Mouse (Mus musculus): ENCODE results near the gene Hist1h4k. TPM values are rescaled to one million over a fixed set of nuclear protein-coding genes. Genes with fewer than 3 reads are reported as not detected.
A peak's percentile ranks its signal among the peaks of the same experiment; 100 is the strongest.
"Not testable (repeated sequence)": the region's sequence is repeated elsewhere in the genome, so short reads cannot be mapped to it uniquely, and the experiment has no call there.

Gene Hist1h4k
- total RNA-seq, 2 experiments from 2014 or later: 995 to 1,039 TPM

DNA sequence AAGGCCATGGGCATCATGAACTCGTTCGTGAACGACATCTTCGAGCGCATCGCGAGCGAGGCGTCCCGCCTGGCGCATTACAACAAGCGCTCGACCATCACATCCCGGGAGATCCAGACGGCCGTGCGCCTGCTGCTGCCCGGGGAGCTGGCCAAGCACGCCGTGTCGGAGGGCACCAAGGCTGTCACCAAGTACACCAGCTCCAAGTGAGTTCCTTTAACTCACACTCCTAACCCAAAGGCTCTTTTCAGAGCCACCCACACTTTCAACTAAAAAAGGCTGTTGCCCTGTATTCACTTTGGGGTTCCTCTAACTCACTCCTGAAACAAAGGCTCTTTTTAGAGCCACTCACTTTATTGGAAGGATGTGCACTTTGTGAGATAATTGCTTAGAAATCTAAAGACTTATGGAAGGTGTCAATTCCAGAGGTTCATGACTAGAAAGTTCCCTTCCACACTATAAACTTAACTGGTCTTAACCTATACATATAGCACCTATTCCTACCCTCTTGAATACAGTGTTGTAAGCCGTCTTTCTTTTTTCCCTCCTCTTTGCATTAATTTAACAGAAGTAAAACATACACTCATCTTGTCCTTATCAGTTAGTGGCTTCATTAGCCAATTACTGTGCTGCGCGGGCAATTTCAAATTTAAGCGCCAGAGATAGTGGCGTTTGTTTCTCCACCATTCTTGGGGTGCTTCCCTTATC lies 4.1 kb upstream of the Hist1h4k start:
- DNase-seq: peak; percentile 48

DNA sequence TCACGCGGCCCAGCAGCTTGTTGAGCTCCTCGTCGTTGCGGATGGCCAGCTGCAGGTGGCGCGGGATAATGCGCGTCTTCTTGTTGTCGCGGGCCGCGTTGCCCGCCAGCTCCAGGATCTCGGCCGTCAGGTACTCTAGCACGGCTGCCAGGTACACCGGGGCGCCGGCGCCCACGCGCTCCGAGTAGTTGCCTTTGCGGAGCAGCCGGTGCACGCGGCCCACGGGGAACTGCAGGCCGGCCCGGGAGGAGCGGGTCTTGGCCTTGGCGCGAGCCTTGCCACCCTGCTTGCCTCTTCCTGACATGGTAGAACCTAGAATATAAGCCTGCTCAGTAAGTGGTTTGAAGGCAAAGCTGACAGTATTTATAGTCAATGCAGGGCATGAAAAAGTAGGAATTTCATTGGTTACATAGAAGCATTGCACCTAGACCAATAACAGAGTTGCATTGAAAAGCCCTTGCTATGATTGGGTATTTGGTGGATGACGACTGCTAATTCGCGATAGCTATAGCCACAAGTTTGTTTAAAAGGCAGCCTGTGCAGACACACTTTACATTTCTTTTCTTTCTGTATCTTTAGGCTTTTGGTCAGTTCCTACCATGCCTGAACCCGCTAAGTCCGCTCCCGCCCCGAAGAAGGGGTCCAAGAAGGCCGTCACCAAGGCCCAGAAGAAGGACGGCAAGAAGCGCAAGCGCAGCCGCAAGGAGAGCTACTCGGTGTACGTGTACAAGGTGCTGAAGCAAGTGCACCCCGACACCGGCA lies 3.4 kb upstream of the Hist1h4k start, which contains the start of the genes Hist1h2ak and Hist1h2bn:
TSS of gene Hist1h2ak (minus strand) at position 304 of the 762 bp plus-strand sequence.
TSS of gene Hist1h2bn (plus strand) at position 600 of the 762 bp plus-strand sequence.
- DNase-seq: peak; percentile 62

DNA sequence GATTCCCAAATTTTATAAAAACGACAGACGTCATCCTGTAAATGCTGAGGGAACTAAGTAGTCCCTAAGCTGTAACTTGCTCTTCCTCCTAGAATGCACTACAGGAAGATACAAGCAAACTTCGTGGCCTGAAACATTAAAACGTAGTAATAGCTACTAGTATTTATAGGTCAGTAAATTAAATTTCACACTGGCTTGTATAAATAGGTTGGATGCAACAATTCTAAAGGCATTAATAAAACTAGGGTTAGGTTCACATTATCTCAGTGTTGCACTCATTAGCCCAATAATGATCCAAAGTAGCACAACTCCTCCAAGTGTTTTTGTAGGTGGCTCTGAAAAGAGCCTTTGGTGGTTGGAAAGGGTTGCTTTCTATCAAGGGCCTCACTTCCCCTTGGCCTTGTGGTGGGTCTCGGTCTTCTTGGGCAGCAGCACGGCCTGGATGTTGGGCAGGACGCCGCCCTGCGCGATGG lies 2.8 kb upstream of the Hist1h4k start:
- no peak for DNase-seq

DNA sequence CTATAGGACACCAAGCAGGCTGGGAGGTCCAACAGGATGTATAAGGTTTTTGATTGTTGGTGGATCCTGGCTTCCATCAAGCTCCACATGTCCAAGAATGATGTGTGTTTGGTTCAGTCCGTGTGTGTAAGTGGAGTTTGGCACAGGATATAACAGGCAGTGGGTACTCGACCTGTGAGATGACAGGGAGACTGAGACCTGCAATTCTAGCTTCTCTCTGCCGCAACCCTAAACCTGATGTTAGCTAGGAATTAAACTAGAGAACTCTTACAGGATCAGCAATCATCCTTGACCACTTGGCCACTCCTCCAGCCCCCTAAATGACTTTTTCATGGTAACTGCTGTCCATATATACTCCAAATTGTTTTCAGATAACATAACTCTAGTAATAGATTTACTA lies 2.1 kb upstream of the Hist1h4k start:
- no peak for DNase-seq

DNA sequence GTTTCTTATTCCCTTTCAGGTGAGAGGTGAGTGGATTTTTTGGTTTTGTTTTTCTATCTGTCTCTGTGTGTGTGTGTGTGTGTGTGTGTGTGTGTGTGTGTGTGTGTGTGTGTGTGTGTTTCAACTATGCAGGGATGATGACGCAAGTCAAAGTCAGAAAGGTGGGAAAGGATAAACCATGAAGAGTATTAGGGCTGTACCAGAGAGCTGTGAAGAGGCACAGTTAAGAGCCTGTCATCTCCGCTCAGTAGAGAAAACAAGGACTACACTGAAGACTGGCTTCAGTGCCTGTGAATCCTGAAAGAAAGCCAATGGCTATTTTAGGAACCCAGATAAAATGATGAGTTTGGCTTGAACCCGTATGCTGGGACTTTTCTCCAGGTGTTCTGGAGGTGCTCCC lies 1.5 kb upstream of the Hist1h4k start:
- DNase-seq: no peak

DNA sequence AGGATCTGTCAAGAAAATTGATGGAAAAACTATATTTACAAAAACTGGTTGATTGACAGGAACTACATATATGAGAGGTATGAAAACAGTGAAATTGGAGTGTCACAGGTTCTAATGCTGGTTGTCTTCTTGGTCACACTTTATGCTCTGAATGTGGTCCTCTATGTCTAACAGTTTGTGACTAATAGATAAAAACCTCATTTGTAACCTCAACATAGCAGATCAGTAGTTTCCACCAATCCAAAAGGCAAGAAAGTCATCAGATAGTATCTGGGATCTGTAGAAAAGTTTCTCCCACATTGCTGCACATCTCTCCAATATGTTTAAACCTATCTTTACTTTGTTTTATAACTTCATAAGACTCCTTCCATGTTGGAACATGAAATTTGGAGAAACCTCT lies 1.1 kb upstream of the Hist1h4k start:
- DNase-seq: no peak

DNA sequence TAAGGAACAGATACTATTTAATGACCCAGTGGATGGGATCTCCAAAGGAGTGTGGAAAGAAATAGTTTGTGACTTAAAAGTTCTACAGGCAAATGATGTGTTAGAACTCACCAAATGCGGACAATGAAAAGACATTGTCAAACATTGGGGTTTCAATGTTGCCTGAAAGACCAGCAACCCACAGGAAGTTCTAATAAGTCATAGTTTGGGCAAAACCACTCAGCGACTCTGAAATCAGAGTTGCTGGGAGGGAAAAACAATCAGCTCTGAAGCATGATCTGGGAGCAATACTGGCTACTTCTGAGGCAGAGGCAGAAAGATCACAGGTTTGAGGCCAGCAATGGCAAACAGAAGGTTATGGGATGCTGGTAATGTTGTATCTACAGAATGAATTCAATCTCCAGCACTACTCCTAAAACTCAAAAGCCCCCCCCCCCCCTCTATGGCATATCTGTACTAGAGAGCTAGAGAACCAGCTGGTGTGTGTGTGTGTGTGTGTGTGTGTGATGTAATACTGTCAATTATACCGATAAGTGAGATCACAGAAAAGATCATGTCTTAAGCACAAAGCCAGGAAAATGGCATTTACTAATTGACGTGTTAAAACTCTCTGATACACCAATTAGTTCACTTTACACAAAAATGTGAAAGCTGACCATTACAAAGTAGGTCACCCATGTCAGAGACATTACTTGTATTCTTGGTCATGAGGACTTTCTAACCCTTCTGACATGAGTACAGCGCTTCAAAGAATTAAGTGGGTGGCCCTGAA lies 732 bp downstream of the Hist1h4k start:
- no peak for DNase-seq

DNA sequence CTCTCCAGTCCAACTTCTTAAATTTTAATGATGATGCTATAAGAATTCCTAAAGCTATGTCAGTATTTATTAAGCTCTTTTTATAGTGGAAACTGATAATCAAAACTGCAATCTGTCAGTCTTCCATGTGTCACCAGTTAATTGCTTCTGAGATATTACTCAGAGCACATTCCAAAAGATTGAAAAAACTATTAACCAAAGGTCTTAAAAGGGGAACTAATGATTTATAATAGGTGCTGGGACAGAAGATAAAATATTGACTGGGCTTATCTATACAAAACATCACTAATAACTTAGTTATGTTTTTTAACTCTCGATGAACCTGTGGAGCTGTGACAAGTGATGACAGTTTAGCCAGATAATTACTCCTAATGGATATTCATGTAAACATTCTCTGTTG lies 5.3 kb downstream of the Hist1h4k start:
- DNase-seq: no peak

DNA sequence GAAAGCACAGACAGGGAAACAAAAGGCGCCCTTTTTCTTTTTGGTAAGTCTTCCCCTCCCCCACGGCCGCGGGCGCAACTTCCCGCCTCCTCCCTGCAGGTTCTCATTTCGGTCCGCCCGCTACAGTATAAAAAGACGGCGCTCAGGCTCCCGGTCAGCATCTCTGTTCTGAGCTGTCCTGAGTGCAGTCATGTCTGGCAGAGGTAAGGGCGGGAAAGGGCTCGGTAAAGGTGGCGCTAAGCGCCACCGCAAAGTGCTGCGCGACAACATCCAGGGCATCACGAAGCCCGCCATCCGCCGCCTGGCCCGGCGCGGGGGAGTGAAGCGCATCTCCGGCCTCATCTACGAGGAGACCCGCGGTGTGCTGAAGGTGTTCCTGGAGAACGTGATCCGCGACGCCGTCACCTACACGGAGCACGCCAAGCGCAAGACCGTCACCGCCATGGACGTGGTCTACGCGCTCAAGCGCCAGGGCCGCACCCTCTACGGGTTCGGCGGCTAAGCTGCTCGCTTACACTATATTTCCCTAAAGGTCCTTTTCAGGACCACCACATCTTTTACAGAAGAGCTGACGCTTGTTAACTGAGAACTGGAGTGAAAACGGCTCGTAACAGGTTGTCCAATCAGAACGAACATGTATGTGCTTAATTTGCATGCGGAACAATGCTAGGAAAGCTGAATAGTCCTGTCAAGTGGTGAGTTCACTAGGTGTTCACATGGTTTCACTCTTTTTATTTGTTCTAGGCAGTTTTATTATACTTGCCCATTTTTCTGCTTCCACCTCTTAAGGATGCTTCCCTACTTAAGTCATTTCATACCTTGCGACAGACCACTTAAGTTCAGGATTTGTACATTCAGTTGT lies 15.2 kb downstream of the Hist1h4k start, which contains the start of gene Hist1h4j:
TSS of gene Hist1h4j (plus strand) at position 159 of the 862 bp plus-strand sequence.
- DNase-seq: peak; percentile 79

DNA sequence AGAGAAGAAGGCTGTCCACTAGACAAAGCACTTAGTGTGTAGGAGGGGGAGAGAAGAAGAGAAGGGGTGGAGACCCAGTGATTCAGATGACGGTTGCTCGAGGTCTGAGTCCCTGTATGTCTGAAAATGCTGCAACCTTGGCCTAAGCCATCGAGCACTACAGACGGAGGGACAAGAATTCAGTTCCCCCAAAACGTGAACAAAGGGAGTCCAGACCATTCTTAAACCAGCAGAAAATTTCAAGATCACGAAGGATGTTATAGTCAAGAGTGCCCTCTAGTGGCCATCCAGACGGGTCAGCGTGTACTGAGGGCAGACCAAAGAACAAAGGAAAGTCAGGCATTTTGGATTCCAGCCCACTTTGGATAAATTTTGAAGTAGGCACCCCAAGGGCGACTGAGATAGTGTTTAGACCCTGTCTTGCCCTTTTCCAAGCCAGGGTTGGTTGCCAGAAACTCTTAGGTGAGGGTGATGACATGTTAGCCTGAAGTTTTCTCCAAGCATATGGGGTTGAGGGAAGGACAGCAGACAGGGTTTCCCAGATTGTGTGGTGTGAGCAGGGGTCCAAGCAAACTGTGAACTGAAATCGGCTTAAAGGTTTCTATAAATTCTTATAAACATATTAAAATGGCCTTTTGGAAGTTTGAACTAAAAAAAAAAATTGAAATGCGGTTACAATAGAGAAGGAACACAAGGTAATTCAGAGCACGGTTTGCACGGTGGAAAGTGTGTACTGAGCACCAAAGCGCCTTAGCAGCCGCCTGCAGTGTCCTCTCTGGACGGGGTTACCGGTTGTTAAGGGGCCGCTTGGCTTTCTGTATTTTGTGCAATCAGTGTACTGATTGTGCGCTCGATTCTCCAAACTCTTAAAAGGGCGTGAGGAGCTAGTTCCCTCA lies 16.0 kb downstream of the Hist1h4k start:
- DNase-seq: peak; percentile 82

DNA sequence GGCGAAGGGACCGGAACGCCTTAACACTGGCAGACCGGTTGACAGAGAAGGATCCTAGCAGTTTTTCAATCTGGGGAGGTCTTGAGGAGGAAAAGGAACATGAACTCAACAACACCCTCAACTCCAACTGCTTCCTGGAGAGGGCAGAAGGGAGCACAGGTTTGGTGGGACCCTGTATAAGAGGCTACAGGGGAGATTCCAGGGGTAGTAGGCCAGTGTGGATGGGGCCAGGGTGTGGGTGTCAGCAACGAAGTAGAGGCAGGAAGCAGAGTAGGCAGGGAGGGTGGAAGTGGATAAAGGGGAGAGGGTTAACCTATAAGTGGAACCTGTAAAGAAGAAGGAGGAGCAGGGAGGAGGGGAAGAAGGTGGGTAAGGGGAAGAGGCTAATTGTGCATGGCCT lies 16.8 kb downstream of the Hist1h4k start:
- DNase-seq: no peak

DNA sequence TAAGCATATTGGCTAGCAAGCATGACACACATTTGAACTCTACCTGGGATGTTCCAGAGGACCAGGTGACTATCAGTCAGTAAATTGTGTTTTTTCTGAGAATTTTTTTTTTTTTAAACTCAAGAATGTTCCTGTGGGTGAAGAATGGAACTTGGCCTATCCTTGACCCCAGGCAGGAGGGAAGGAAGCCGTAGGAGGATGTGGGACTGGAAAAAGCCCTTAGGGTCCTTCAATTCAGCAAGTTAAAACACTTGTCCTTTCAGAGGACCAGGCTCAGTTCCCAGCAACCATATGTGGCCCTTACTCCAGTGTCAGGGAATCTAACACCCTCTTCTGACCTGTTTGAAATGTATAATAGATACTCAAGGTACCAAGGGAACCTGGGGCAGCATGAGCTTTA lies 20.8 kb downstream of the Hist1h4k start:
- DNase-seq: no peak

DNA sequence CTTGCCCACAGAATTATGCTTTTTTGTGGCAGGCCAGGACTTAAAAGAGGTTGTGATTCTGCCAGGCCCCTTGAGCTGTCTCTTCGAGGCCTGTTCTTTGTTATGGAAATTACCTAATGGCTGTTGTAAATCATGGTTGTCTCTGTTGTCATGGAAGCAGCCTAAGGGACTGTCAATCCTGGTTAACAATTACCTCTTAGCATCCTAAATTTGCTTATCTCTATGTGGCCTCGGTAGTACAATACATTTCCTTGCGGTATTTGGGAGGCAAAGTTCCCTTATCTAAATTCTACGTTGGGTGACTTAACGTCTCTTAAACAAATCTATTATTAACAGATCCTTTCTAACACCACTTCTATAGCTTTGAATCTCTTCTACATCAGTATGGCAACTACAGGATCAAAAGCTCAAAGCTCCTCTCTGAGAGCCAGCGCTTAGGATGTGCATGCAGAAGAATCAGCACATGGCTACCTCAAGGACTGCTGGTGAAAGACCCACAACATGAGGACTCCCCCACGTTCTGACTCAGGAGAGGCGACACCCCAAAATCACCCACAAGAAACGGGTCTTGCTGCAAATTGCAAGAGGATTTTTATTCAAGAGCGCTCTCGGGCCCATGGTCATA lies 22.2 kb downstream of the Hist1h4k start:
- DNase-seq: no peak

DNA sequence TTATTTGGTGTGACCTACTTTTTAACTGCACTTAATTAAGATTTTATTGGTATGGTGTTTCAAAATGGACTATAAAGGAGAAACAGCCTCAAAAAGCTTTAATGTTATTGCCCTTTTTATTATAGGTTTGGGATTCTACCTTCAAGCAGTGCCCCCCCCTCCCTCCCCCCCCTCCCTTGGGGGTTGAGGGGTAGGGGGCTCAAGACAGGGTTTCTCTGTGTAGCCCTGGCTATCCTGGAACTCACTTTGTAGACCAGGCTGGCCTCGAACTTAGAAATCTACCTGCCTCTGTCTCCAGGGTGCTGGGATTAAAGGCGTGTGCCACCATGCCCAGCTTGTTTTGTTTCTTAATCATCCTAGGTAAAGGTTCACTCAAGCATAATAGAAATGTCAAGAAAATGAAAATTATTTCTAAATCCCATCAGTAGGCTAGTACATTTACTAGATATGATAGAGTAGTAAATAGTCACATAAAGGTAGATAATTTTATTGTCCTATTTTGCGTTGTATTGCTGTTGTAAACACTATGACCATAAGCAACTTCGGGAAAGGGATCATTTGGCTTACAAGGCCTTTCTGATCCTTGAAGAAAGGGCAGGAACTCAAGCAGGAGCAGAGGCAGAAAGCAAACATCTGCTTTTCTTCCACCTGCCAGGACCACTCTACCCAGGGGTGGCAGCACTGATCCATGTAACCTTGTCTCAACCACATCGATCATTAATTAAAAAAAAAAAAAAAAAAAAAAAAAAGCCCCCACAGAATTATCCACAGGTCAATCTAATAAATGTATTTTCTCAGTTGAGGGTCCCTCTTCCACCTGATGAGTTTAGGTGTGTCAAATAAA lies 27.1 kb downstream of the Hist1h4k start:
- no peak for DNase-seq

DNA sequence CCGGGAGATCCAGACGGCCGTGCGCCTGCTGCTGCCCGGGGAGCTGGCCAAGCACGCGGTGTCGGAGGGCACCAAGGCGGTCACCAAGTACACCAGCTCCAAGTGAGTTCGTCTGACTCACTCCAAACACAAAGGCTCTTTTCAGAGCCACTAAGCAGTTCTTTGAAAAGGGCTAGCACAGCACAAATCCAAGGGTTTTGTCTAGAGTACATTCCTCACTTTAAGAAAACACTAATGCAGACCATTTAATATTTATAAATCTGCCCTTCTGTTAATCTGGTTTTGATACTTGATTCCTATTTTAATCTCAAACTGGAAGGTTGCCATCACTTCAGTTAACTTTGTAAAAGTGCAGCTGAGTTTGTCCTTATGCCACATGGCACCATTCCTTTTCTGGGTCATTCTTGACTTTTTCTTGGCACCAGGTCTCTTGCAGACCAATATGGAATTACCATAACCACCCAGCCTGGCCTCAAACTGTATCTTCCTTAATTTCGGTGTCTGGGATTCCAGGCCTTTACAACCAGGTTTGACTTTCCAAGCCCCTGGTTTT lies 27.9 kb downstream of the Hist1h4k start:
- no peak for DNase-seq

DNA sequence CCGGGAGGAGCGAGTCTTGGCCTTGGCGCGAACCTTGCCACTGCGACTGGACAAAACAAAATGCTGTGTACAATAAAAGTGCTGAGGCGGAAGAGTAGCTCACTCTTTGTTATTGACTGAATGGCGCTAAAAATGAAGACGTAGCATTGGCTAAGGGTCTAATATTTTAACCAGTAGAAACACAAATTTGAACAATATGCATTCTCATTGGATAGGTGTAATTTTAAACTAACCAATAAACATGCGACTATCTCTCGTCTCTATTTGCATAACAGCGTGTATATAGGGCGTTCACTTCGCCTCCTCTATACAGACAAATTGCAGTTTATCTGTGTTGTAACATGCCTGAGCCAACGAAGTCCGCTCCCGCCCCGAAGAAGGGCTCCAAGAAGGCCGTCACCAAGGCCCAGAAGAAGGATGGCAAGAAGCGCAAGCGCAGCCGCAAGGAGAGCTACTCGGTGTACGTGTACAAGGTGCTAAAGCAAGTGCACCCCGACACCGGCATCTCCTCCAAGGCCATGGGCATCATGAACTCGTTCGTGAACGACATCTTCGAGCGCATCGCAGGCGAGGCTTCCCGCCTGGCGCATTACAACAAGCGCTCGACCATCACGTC lies 28.4 kb downstream of the Hist1h4k start, which contains the start of gene Hist1h2bm:
TSS of gene Hist1h2bm (plus strand) at position 288 of the 616 bp plus-strand sequence.
- peak; percentile 53 for DNase-seq

DNA sequence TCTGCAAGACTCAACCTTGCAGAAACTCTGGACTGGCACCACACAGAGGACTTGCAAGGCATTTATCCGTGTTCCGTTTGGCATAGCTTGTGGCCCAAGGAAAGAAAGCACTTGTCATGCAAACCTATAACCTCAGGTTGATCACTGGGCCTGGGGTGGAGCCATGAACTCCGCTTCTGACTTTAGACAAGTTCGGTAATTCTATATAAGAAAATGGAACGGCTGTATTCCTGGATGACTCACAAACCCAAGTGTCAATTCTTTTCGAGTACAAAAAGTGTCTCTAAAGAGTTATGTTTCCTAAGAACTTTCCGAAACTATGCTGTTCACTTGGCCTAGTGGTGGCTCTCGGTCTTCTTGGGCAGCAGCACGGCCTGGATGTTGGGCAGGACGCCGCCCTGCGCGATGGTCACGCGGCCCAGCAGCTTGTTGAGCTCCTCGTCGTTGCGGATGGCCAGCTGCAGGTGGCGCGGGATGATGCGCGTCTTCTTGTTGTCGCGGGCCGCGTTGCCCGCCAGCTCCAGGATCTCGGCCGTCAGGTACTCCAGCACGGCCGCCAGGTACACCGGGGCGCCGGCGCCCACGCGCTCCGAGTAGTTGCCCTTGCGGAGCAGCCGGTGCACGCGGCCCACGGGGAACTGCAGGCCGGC lies 29.1 kb downstream of the Hist1h4k start:
- DNase-seq: not testable (repeated sequence)

Measured in heart, postnatal 4 days (tissue).